Mouse (Mus musculus): ENCODE measurements at regions not wholly inside any gene's neighbourhood (a gene's known extent, or its start where the extent isn't known, plus 50 kb on each side); places are given as distances from the start of the nearest gene placed in this dataset.

GRCm38 (mm10) chr10:119319953-119320352, 80.1 kb upstream of the Cand1 start:
- no peak overlapping the region for H3K4me3 ChIP-seq (replicated peaks; ENCODE audit: low read depth, low read length)
- ATAC-seq (ENCODE audit: low FRiP score, low TSS enrichment) = no peak
- no peaks in the 10 kb centered on the region for H3K27me3 ChIP-seq (ENCODE audit: control insufficient read depth, insufficient read depth, low read length)
- WGBS = 96% methylated on average over 8 of the region's 8 CpGs
- H3K4me1 ChIP-seq (ENCODE audit: control insufficient read depth, insufficient read depth, low read length) = no peaks in the 10 kb centered on the region
- DNase-seq = no peak
- H3K9me3 ChIP-seq (ENCODE audit: control insufficient read depth, low read length) = no peaks in the 10 kb centered on the region
- H3K9ac ChIP-seq (replicated peaks; ENCODE audit: low read length) = no peak overlapping the region
- no peak overlapping the region for H3K4me2 ChIP-seq (ENCODE audit: low read length)
- no peak overlapping the region for H3K27ac ChIP-seq (replicated peaks; ENCODE audit: low read depth, low read length)
- no peaks in the 10 kb centered on the region for H3K36me3 ChIP-seq (ENCODE audit: control insufficient read depth, insufficient read depth, low read length)

- Histone ChIP-seq H3K4me1 (ENCODE audit: control insufficient read depth, insufficient read depth, low read length) (no peaks in the 10 kb centered on the region), H3K9me3 (ENCODE audit: control insufficient read depth, low read length) (no peaks in the 10 kb centered on the region), H3K27ac (replicated peaks; ENCODE audit: low read depth, low read length) (no peak overlapping the region), H3K9ac (replicated peaks; ENCODE audit: low read length) (no peak overlapping the region), H3K27me3 (ENCODE audit: control insufficient read depth, insufficient read depth, low read length) (no peaks in the 10 kb centered on the region), H3K36me3 (ENCODE audit: control insufficient read depth, insufficient read depth, low read length) (no peaks in the 10 kb centered on the region), H3K4me3 (replicated peaks; ENCODE audit: low read depth, low read length) (no peak overlapping the region), H3K4me2 (ENCODE audit: low read length) (no peak overlapping the region)
- no peak for ATAC-seq (ENCODE audit: low FRiP score, low TSS enrichment)
- 81% methylated on average over 8 of the region's 8 CpGs for WGBS
- DNase-seq = peak; percentile 21
These were observed 78.6 kb upstream of the Cand1 start for GRCm38 (mm10) chr10:119318416-119318815.

GRCm38 (mm10) chr10:119311578-119311977, 71.7 kb upstream of the Cand1 start:
- Histone ChIP-seq H3K36me3 (ENCODE audit: control insufficient read depth, insufficient read depth, low read length) (no peaks in the 10 kb centered on the region), H3K27ac (replicated peaks; ENCODE audit: low read depth, low read length) (no peak overlapping the region), H3K9ac (replicated peaks; ENCODE audit: low read length) (no peak overlapping the region), H3K4me3 (replicated peaks; ENCODE audit: low read depth, low read length) (no peak overlapping the region), H3K9me3 (ENCODE audit: control insufficient read depth, low read length) (no peaks in the 10 kb centered on the region), H3K27me3 (ENCODE audit: control insufficient read depth, insufficient read depth, low read length) (no peaks in the 10 kb centered on the region), H3K4me2 (ENCODE audit: low read length) (no peak overlapping the region), H3K4me1 (ENCODE audit: control insufficient read depth, insufficient read depth, low read length) (no peaks in the 10 kb centered on the region)
- 41% methylated on average over 1 of the region's 1 CpGs for WGBS
- ATAC-seq (ENCODE audit: low FRiP score, low TSS enrichment) = no peak
- no peak for DNase-seq

GRCm38 (mm10) chr10:119295740-119296139, 55.9 kb upstream of the Cand1 start:
- Histone ChIP-seq H3K36me3 (ENCODE audit: control insufficient read depth, insufficient read depth, low read length) (no peaks in the 10 kb centered on the region), H3K27ac (replicated peaks; ENCODE audit: low read depth, low read length) (no peak overlapping the region), H3K4me3 (replicated peaks; ENCODE audit: low read depth, low read length) (no peak overlapping the region), H3K27me3 (ENCODE audit: control insufficient read depth, insufficient read depth, low read length) (no peaks in the 10 kb centered on the region), H3K4me1 (ENCODE audit: control insufficient read depth, insufficient read depth, low read length) (no peaks in the 10 kb centered on the region), H3K4me2 (ENCODE audit: low read length) (no peak overlapping the region), H3K9me3 (ENCODE audit: control insufficient read depth, low read length) (no peaks in the 10 kb centered on the region), H3K9ac (replicated peaks; ENCODE audit: low read length) (no peak overlapping the region)
- WGBS = 96% methylated on average over 11 of the region's 11 CpGs
- DNase-seq (no peak), ATAC-seq (ENCODE audit: low FRiP score, low TSS enrichment) (no peak)

DNA sequence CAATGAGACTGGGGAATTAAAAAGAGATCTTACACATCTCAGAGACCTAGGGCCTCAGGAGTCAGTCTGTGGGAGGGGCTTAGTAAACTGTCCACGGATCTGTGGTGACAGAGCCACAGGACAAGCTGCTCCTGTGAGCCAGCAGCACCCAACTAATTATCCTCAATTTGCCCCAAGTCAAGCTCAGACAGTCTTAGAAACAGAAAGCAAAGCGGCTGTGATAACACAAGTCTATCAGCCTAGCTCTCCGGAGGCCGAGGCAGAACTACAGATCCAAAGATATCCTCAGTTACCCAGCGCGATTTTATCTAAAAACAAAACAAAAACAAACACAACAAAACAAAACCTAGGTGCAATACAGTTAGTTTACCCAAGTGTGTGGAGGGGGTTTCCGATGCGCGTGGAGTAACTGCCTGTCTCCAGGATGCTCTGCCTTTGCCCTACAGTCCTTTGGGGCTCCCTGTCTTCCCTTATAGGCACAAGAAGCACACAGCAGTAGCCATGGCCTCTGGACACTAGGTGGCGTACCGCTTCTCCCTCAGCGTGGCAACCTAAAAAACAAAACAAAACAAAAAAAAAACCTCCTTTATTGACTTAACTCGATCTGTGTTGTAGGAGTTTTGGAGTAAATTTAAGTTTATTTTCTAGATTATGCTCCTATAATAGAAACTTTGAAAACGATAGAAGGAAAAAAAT, 54.7 kb upstream of the Cand1 start:
- DNase-seq (peak; percentile 68), ATAC-seq (ENCODE audit: low FRiP score, low TSS enrichment) (no peak)
- Histone ChIP-seq H3K4me3 (replicated peaks; ENCODE audit: low read depth, low read length) (no peak overlapping the region), H3K27ac (replicated peaks; ENCODE audit: low read depth, low read length) (no peak overlapping the region), H3K9me3 (ENCODE audit: control insufficient read depth, low read length) (no peaks in the 10 kb centered on the region), H3K4me2 (ENCODE audit: low read length) (no peak overlapping the region), H3K4me1 (ENCODE audit: control insufficient read depth, insufficient read depth, low read length) (no peaks in the 10 kb centered on the region), H3K9ac (replicated peaks; ENCODE audit: low read length) (no peak overlapping the region), H3K36me3 (ENCODE audit: control insufficient read depth, insufficient read depth, low read length) (no peaks in the 10 kb centered on the region), H3K27me3 (ENCODE audit: control insufficient read depth, insufficient read depth, low read length) (no peaks in the 10 kb centered on the region)
- WGBS = 55% methylated on average over 14 of the region's 14 CpGs

DNA sequence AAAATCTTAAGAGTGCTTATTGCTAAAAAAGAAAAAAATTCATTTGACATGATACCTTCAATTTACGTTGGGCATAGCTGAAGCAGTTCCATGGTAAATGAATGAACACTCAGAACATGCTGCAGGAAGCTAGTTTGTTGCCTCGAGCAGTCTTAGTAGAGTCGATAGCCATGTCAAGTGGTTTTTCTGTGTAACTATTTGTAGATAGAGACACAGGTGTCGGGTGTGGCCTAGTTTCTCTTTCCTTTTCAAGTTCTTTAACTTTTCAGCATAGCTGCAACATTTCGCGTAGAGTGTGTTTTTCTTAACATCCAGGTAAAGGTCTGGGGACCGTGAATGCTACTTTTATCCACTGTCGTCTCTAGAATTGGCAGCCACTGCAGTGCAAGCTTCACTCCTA, 53.5 kb upstream of the Cand1 start:
- Histone ChIP-seq H3K27me3 (ENCODE audit: control insufficient read depth, insufficient read depth, low read length) (no peaks in the 10 kb centered on the region), H3K36me3 (ENCODE audit: control insufficient read depth, insufficient read depth, low read length) (no peaks in the 10 kb centered on the region), H3K9ac (replicated peaks; ENCODE audit: low read length) (no peak overlapping the region), H3K4me3 (replicated peaks; ENCODE audit: low read depth, low read length) (no peak overlapping the region), H3K4me1 (ENCODE audit: control insufficient read depth, insufficient read depth, low read length) (no peaks in the 10 kb centered on the region), H3K4me2 (ENCODE audit: low read length) (no peak overlapping the region), H3K27ac (replicated peaks; ENCODE audit: low read depth, low read length) (no peak overlapping the region), H3K9me3 (ENCODE audit: control insufficient read depth, low read length) (no peaks in the 10 kb centered on the region)
- DNase-seq (no peak), ATAC-seq (ENCODE audit: low FRiP score, low TSS enrichment) (no peak)
- WGBS = 93% methylated on average over 8 of the region's 8 CpGs
